Mouse (Mus musculus) embryonic facial prominence, embryonic 10.5 days (tissue): ENCODE measurements around the gene Hspbp1. TPM values are rescaled to one million over a fixed set of nuclear protein-coding genes. Genes with fewer than 3 reads are reported as not detected.

ENCODE experiments used
- DNase-seq: peaks from one replicate; pipeline ENCODE4 v3.0.0-alpha.2; 2017; ENCODE audit warnings: low spot score
- H3K27ac ChIP-seq: fragments of 300-500 bp; sonication (generic); replicated peaks from 2 replicates; pipeline ENCODE4 v1.5.1; 2016; ENCODE audit warnings: mild to moderate bottlenecking
- H3K27me3 ChIP-seq: fragments of 300-500 bp; sonication (generic); replicated peaks from 2 replicates; pipeline ENCODE4 v1.6.1; 2016; ENCODE audit warnings: low read depth, mild to moderate bottlenecking; ENCODE audit not compliant: poor library complexity, severe bottlenecking
- H3K36me3 ChIP-seq: fragments of 300-500 bp; sonication (generic); replicated peaks from 2 replicates; pipeline ENCODE4 v1.6.1; 2016; ENCODE audit warnings: mild to moderate bottlenecking, moderate library complexity
- H3K4me1 ChIP-seq: fragments of 300-500 bp; sonication (generic); 2 replicates; pipeline ENCODE4 v1.6.1; 2016
- H3K4me3 ChIP-seq: fragments of 300-500 bp; sonication (generic); 2 replicates; pipeline ENCODE4 v1.5.1; 2016; ENCODE audit warnings: mild to moderate bottlenecking, moderate library complexity
- H3K9me3 ChIP-seq: fragments of 300-500 bp; sonication (generic); 2 replicates; pipeline ENCODE4 v1.6.1; 2016; ENCODE audit warnings: mild to moderate bottlenecking
- WGBS: fragments of 180-500 bp; shearing (Covaris S2); methylation state at CpG from one replicate; pipeline ENCODE4 v1.1.7; 2016; 5-methylcytosine and 5-hydroxymethylcytosine counted together
- polyA plus RNA-seq: library from polyadenylated mRNA; unstranded; fragments of >200 nt; fragmentation: Nextera tagmentation; extraction: Ambion mirVana; gene quantifications from 2 replicates; pipeline ENCODE4 v1.2.1, GENCODE M21; 2016

Gene Hspbp1
- polyA plus RNA-seq, 1 experiment from 2014 or later, result 136 TPM

GRCm38 (mm10) chr7:4690951-4691653, 6.2 kb upstream of the Hspbp1 start:
- Histone ChIP-seq H3K4me3 (peak overlapping the region; percentile 98), H3K36me3 (peaks cover 39% of the 10 kb centered on the region), H3K9me3 (no peaks in the 10 kb centered on the region), H3K27me3 (no peaks in the 10 kb centered on the region), H3K4me1 (peaks cover 17% of the 10 kb centered on the region), H3K27ac (peak overlapping the region; percentile 99)
- peak; percentile 43 for DNase-seq
- WGBS, result 5% methylated on average over 35 of the region's 35 CpGs

GRCm38 (mm10) chr7:4690387-4690786, 5.5 kb upstream of the Hspbp1 start, which contains the start of gene Brsk1:
TSS of gene Brsk1 (plus strand) at chr7:4690604.
- Histone ChIP-seq H3K4me3 (peak within 1 kb of the TSS; percentile 98), H3K27me3 (no peaks in the 10 kb centered on the region), H3K27ac (peak within 1 kb of the TSS; percentile 99), H3K36me3 (peaks cover 32% of the 10 kb centered on the region), H3K4me1 (peaks cover 17% of the 10 kb centered on the region), H3K9me3 (no peaks in the 10 kb centered on the region)
- peak; percentile 96 for DNase-seq
- 0% methylated on average over 12 of the region's 18 CpGs for WGBS

- Histone ChIP-seq H3K27ac (peak overlapping the region; percentile 83), H3K27me3 (no peaks in the 10 kb centered on the region), H3K36me3 (peaks cover 31% of the 10 kb centered on the region), H3K4me3 (peak overlapping the region; percentile 83), H3K4me1 (peaks cover 8% of the 10 kb centered on the region), H3K9me3 (no peaks in the 10 kb centered on the region)
- WGBS, result 3% methylated on average over 13 of the region's 13 CpGs
- no peak for DNase-seq
Observed at GRCm38 (mm10) chr7:4684203-4684602, 665 bp downstream of the Hspbp1 start.

GRCm38 (mm10) chr7:4683307-4683706, 1.6 kb downstream of the Hspbp1 start:
- DNase-seq, result no peak
- H3K27me3 ChIP-seq, result no peaks in the 10 kb centered on the region
- no peaks in the 10 kb centered on the region for H3K9me3 ChIP-seq
- H3K4me1 ChIP-seq, result peaks cover 8% of the 10 kb centered on the region
- H3K36me3 ChIP-seq, result peaks cover 35% of the 10 kb centered on the region
- H3K27ac ChIP-seq, result no peak overlapping the region
- WGBS, result 87% methylated on average over 5 of the region's 5 CpGs
- no peak overlapping the region for H3K4me3 ChIP-seq

- DNase-seq, result no peak
- 92% methylated on average over 7 of the region's 7 CpGs for WGBS
- Histone ChIP-seq H3K4me3 (no peak overlapping the region), H3K36me3 (peaks cover 86% of the 10 kb centered on the region), H3K4me1 (no peaks in the 10 kb centered on the region), H3K27ac (no peak overlapping the region), H3K27me3 (no peaks in the 10 kb centered on the region), H3K9me3 (no peaks in the 10 kb centered on the region)
Observed at GRCm38 (mm10) chr7:4675200-4675599, 9.7 kb downstream of the Hspbp1 start.

GRCm38 (mm10) chr7:4674114-4674731, 10.6 kb downstream of the Hspbp1 start:
- DNase-seq, result no peak
- peaks cover 89% of the 10 kb centered on the region for H3K36me3 ChIP-seq
- H3K4me1 ChIP-seq, result no peaks in the 10 kb centered on the region
- H3K27me3 ChIP-seq, result no peaks in the 10 kb centered on the region
- no peaks in the 10 kb centered on the region for H3K9me3 ChIP-seq
- WGBS, result 93% methylated on average over 12 of the region's 12 CpGs
- no peak overlapping the region for H3K4me3 ChIP-seq
- no peak overlapping the region for H3K27ac ChIP-seq

GRCm38 (mm10) chr7:4671956-4672355, 12.9 kb downstream of the Hspbp1 start:
- peaks cover 94% of the 10 kb centered on the region for H3K36me3 ChIP-seq
- H3K4me1 ChIP-seq, result no peaks in the 10 kb centered on the region
- no peak overlapping the region for H3K4me3 ChIP-seq
- no peaks in the 10 kb centered on the region for H3K27me3 ChIP-seq
- WGBS, result 50% methylated on average over 4 of the region's 4 CpGs
- no peak for DNase-seq
- H3K27ac ChIP-seq, result no peak overlapping the region; the same call in 1 of the 2 replicates
- no peaks in the 10 kb centered on the region for H3K9me3 ChIP-seq

- Histone ChIP-seq H3K4me3 (no peak overlapping the region), H3K4me1 (no peaks in the 10 kb centered on the region), H3K9me3 (no peaks in the 10 kb centered on the region), H3K27ac (no peak overlapping the region), H3K27me3 (no peaks in the 10 kb centered on the region), H3K36me3 (peaks cover 97% of the 10 kb centered on the region)
- 90% methylated on average over 8 of the region's 8 CpGs for WGBS
- DNase-seq, result no peak
Observed at GRCm38 (mm10) chr7:4670655-4671255, 14.1 kb downstream of the Hspbp1 start.

- Histone ChIP-seq H3K27ac (no peak overlapping the region), H3K36me3 (peaks cover 96% of the 10 kb centered on the region), H3K27me3 (no peaks in the 10 kb centered on the region), H3K9me3 (no peaks in the 10 kb centered on the region), H3K4me3 (no peak overlapping the region), H3K4me1 (no peaks in the 10 kb centered on the region)
- 94% methylated on average over 9 of the region's 9 CpGs for WGBS
- no peak for DNase-seq
Observed at GRCm38 (mm10) chr7:4669156-4669555, 15.7 kb downstream of the Hspbp1 start.

- H3K36me3 ChIP-seq, result peaks cover 95% of the 10 kb centered on the region
- H3K4me3 ChIP-seq, result no peak overlapping the region
- H3K9me3 ChIP-seq, result no peaks in the 10 kb centered on the region
- H3K4me1 ChIP-seq, result no peaks in the 10 kb centered on the region
- H3K27me3 ChIP-seq, result no peaks in the 10 kb centered on the region
- H3K27ac ChIP-seq, result no peak overlapping the region
- DNase-seq, result no peak
- WGBS, result 96% methylated on average over 8 of the region's 8 CpGs
Observed at GRCm38 (mm10) chr7:4668506-4668905, 16.4 kb downstream of the Hspbp1 start.

GRCm38 (mm10) chr7:4666871-4667270, 18.0 kb downstream of the Hspbp1 start:
- Histone ChIP-seq H3K9me3 (no peaks in the 10 kb centered on the region), H3K4me1 (no peaks in the 10 kb centered on the region), H3K36me3 (peaks cover 91% of the 10 kb centered on the region), H3K27me3 (no peaks in the 10 kb centered on the region), H3K4me3 (no peak overlapping the region), H3K27ac (no peak overlapping the region)
- DNase-seq, result no peak
- 93% methylated on average over 5 of the region's 5 CpGs for WGBS

GRCm38 (mm10) chr7:4663742-4664141, 21.1 kb downstream of the Hspbp1 start:
- peaks cover 75% of the 10 kb centered on the region for H3K36me3 ChIP-seq
- peaks cover 14% of the 10 kb centered on the region for H3K4me1 ChIP-seq
- H3K4me3 ChIP-seq, result no peak overlapping the region
- no peaks in the 10 kb centered on the region for H3K27me3 ChIP-seq
- no peaks in the 10 kb centered on the region for H3K9me3 ChIP-seq
- WGBS, result 92% methylated on average over 2 of the region's 2 CpGs
- no peak overlapping the region for H3K27ac ChIP-seq
- DNase-seq, result no peak

GRCm38 (mm10) chr7:4663179-4663578, 21.7 kb downstream of the Hspbp1 start:
- no peak for DNase-seq
- WGBS, result 69% methylated on average over 8 of the region's 8 CpGs
- Histone ChIP-seq H3K36me3 (peaks cover 69% of the 10 kb centered on the region), H3K27ac (no peak overlapping the region), H3K27me3 (no peaks in the 10 kb centered on the region), H3K4me3 (no peak overlapping the region), H3K9me3 (no peaks in the 10 kb centered on the region), H3K4me1 (peaks cover 14% of the 10 kb centered on the region)
